Mouse (Mus musculus): ENCODE measurements around the gene Lrr1.

- TF ChIP-seq CTCF (IDR thresholded peaks at IDR 0.05) (peak; percentile 59), EP300 (IDR thresholded peaks at IDR 0.05) (no peak)
Measured at GRCm38 (mm10) chr12:69211057-69211456, 42.4 kb downstream of the Lrr1 start.

Data from lung, postnatal 0 days (tissue).